In the genomic region with DNA sequence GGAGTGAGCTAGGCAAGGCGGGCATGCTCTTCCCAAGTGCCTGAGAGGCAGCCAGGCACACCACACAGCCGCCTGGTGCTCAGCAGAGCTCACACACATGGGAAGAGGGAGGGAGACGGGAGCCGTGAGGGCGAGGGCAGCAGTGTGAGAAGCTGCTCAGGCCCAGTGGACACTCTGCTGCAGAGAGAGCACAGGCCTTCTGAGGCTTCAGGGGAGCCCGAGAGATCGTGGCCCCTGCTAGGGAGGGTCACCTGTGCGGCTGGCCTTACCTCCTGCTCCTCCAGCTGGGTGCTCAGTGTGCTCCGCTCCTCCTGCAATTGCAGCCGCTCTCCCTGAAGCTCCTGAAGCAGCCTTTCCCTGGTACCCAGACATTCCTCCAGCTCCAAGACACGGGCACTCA, we compare ENCODE assay signal across 12 mouse cellular contexts. TPM values are rescaled to one million over a fixed set of nuclear protein-coding genes. Genes with fewer than 3 reads are reported as not detected.
"Had no signal": no experiment of that assay in that cellular context is flagged by ENCODE, and none has a peak within 500 bp of the region (broad histone marks: within the 10 kb centered on the region; RNA-seq: fewer than 3 reads in every experiment).

No protein-coding gene starts in this region.

RNA-seq across cellular contexts. Expression of gene Gm7029, which starts 10.7 kb away (rescaled TPM):
- total RNA-seq: neutrophil, adult 5-6 weeks had no signal
- polyA plus RNA-seq: neural tube, embryonic 12.5 days; neural tube, embryonic 13.5 days; neural tube, embryonic 14.5 days; neural tube, embryonic 15.5 days; small intestine, adult 2 months; stomach, embryonic 14.5 days; stomach, embryonic 15.5 days; stomach, embryonic 16.5 days; testis, adult 2 months; thymus, postnatal 0 days; urinary bladder, adult 2 months had no signal

RNA-seq across cellular contexts. Expression of gene Platr17, which starts 20.6 kb away (rescaled TPM):
- polyA plus RNA-seq: neural tube, embryonic 12.5 days; small intestine, adult 2 months; testis, adult 2 months had no signal
